Mouse (Mus musculus): ENCODE measurements around the gene Gpatch8.

- TF ChIP-seq GATA1 (IDR thresholded peaks at IDR 0.05; ENCODE audit: borderline replicate concordance, low read length) (no peak), FLI1 (IDR thresholded peaks at IDR 0.05; ENCODE audit: low read length) (no peak)
These were observed 46.8 kb upstream of the Gpatch8 start for GRCm38 (mm10) chr11:102602816-102603495.
